Mouse (Mus musculus): ENCODE results near the gene Elmo1. TPM values are rescaled to one million over a fixed set of nuclear protein-coding genes. Genes with fewer than 3 reads are reported as not detected.
A peak's percentile ranks its signal among the peaks of the same experiment; 100 is the strongest.

Gene Elmo1
- total and polyA plus RNA-seq, 2 experiments from 2014 or later: 6.5 to 17.9 TPM

GRCm38 (mm10) chr13:20410306-20411101, 320.1 kb downstream of the Elmo1 start:
- TF ChIP-seq CTCF (IDR thresholded peaks at IDR 0.05; ENCODE audit: low read depth) (no peak), EP300 (IDR thresholded peaks at IDR 0.05; ENCODE audit: low read depth) (no peak)

GRCm38 (mm10) chr13:20416691-20417660, 326.6 kb downstream of the Elmo1 start:
- Histone ChIP-seq H3K9me3 (replicated peaks; ENCODE audit: control insufficient read depth, low read length) (no peaks in the 10 kb centered on the region), H3K27me3 (ENCODE audit: control insufficient read depth, insufficient read depth, low read length) (no peaks in the 10 kb centered on the region), H3K9ac (replicated peaks; ENCODE audit: low read depth, low read length) (no peak overlapping the region), H3K27ac (ENCODE audit: low read depth) (no peak overlapping the region), H3K36me3 (replicated peaks; ENCODE audit: control insufficient read depth, insufficient read depth, low read length) (no peaks in the 10 kb centered on the region), H3K4me1 (ENCODE audit: control insufficient read depth, insufficient read depth) (no peaks in the 10 kb centered on the region), H3K4me2 (ENCODE audit: low read depth, low read length) (no peak overlapping the region), H3K4me3 (ENCODE audit: low read depth, low read length) (no peak overlapping the region)
- no peak for TF ChIP-seq CTCF (IDR thresholded peaks at IDR 0.05; ENCODE audit: low read depth)
- TF ChIP-seq EP300 (IDR thresholded peaks at IDR 0.05; ENCODE audit: low read depth): no peak
- WGBS: 74% methylated on average over 5 of the region's 5 CpGs
- ATAC-seq (ENCODE audit: insufficient read depth, low read depth): no peak
- DNase-seq (ENCODE audit: low spot score): no peak

More at GRCm38 (mm10) chr13:20410306-20411101, 320.1 kb downstream of the Elmo1 start:
- H3K27me3 ChIP-seq (ENCODE audit: control insufficient read depth, insufficient read depth, low read length): no peaks in the 10 kb centered on the region
- H3K4me1 ChIP-seq (ENCODE audit: control insufficient read depth, insufficient read depth): no peaks in the 10 kb centered on the region
- H3K9ac ChIP-seq (replicated peaks; ENCODE audit: low read depth, low read length): no peak overlapping the region
- no peak for DNase-seq (ENCODE audit: low spot score)
- no peak overlapping the region for H3K27ac ChIP-seq (ENCODE audit: low read depth)
- ATAC-seq (ENCODE audit: insufficient read depth, low read depth): no peak
- H3K9me3 ChIP-seq (replicated peaks; ENCODE audit: control insufficient read depth, low read length): no peaks in the 10 kb centered on the region
- WGBS: 80% methylated on average over 9 of the region's 9 CpGs
- no peak overlapping the region for H3K4me3 ChIP-seq (ENCODE audit: low read depth, low read length)
- H3K4me2 ChIP-seq (ENCODE audit: low read depth, low read length): no peak overlapping the region
- H3K36me3 ChIP-seq (replicated peaks; ENCODE audit: control insufficient read depth, insufficient read depth, low read length): no peaks in the 10 kb centered on the region

- H3K9ac ChIP-seq (replicated peaks; ENCODE audit: low read depth, low read length): no peak overlapping the region
- H3K27ac ChIP-seq (ENCODE audit: low read depth): no peak overlapping the region
- H3K4me1 ChIP-seq (ENCODE audit: control insufficient read depth, insufficient read depth): peaks cover 19% of the 10 kb centered on the region; the same call in 1 of the 2 replicates
- DNase-seq (ENCODE audit: low spot score) (no peak), ATAC-seq (ENCODE audit: insufficient read depth, low read depth) (no peak)
- 81% methylated on average over 6 of the region's 6 CpGs for WGBS
- no peak overlapping the region for H3K4me2 ChIP-seq (ENCODE audit: low read depth, low read length)
- H3K9me3 ChIP-seq (replicated peaks; ENCODE audit: control insufficient read depth, low read length): no peaks in the 10 kb centered on the region
- TF ChIP-seq EP300 (IDR thresholded peaks at IDR 0.05; ENCODE audit: low read depth) (no peak), CTCF (IDR thresholded peaks at IDR 0.05; ENCODE audit: low read depth) (no peak)
- no peaks in the 10 kb centered on the region for H3K36me3 ChIP-seq (replicated peaks; ENCODE audit: control insufficient read depth, insufficient read depth, low read length)
- no peak overlapping the region for H3K4me3 ChIP-seq (ENCODE audit: low read depth, low read length)
- no peaks in the 10 kb centered on the region for H3K27me3 ChIP-seq (ENCODE audit: control insufficient read depth, insufficient read depth, low read length)
These were observed 340.6 kb downstream of the Elmo1 start for GRCm38 (mm10) chr13:20430998-20431397.

GRCm38 (mm10) chr13:20433221-20433858, 342.9 kb downstream of the Elmo1 start:
- Histone ChIP-seq H3K27ac (ENCODE audit: low read depth) (peak overlapping the region; percentile 77), H3K36me3 (replicated peaks; ENCODE audit: control insufficient read depth, insufficient read depth, low read length) (no peaks in the 10 kb centered on the region), H3K9ac (replicated peaks; ENCODE audit: low read depth, low read length) (no peak overlapping the region), H3K4me3 (ENCODE audit: low read depth, low read length) (no peak overlapping the region), H3K27me3 (ENCODE audit: control insufficient read depth, insufficient read depth, low read length) (no peaks in the 10 kb centered on the region), H3K4me1 (ENCODE audit: control insufficient read depth, insufficient read depth) (peaks cover 19% of the 10 kb centered on the region; the same call in 1 of the 2 replicates), H3K4me2 (ENCODE audit: low read depth, low read length) (no peak overlapping the region), H3K9me3 (replicated peaks; ENCODE audit: control insufficient read depth, low read length) (no peaks in the 10 kb centered on the region)
- no peak for TF ChIP-seq EP300 (IDR thresholded peaks at IDR 0.05; ENCODE audit: low read depth)
- TF ChIP-seq CTCF (IDR thresholded peaks at IDR 0.05; ENCODE audit: low read depth): no peak
- DNase-seq (ENCODE audit: low spot score): peak; percentile 68
- WGBS: 19% methylated on average over 4 of the region's 4 CpGs
- ATAC-seq (ENCODE audit: insufficient read depth, low read depth): peak; percentile 89

GRCm38 (mm10) chr13:20434071-20434470, 343.7 kb downstream of the Elmo1 start:
- no peak overlapping the region for H3K4me2 ChIP-seq (ENCODE audit: low read depth, low read length)
- peak; percentile 42 for DNase-seq (ENCODE audit: low spot score)
- WGBS: 38% methylated on average over 4 of the region's 4 CpGs

More at GRCm38 (mm10) chr13:20434071-20434470, 343.7 kb downstream of the Elmo1 start:
- Histone ChIP-seq H3K9ac (replicated peaks; ENCODE audit: low read depth, low read length) (no peak overlapping the region), H3K9me3 (replicated peaks; ENCODE audit: control insufficient read depth, low read length) (no peaks in the 10 kb centered on the region), H3K4me3 (ENCODE audit: low read depth, low read length) (no peak overlapping the region), H3K27me3 (ENCODE audit: control insufficient read depth, insufficient read depth, low read length) (no peaks in the 10 kb centered on the region), H3K36me3 (replicated peaks; ENCODE audit: control insufficient read depth, insufficient read depth, low read length) (no peaks in the 10 kb centered on the region), H3K4me1 (ENCODE audit: control insufficient read depth, insufficient read depth) (peaks cover 19% of the 10 kb centered on the region; the same call in 1 of the 2 replicates), H3K27ac (ENCODE audit: low read depth) (0 out of 2 replicates have a peak overlapping the region, but pooled peaks have one; percentile 77)
- peak; percentile 59; the same call in 1 of the 2 replicates for ATAC-seq (ENCODE audit: insufficient read depth, low read depth)
- TF ChIP-seq CTCF (IDR thresholded peaks at IDR 0.05; ENCODE audit: low read depth) (peak; percentile 30; the same call in 1 of the 2 replicates), EP300 (IDR thresholded peaks at IDR 0.05; ENCODE audit: low read depth) (no peak)
